Mouse (Mus musculus): ENCODE measurements around the gene Snx20.
"Not testable (repeated sequence)": the region's sequence is repeated elsewhere in the genome, so short reads cannot be mapped to it uniquely, and the experiment has no call there.

Snx20 gene

DNA sequence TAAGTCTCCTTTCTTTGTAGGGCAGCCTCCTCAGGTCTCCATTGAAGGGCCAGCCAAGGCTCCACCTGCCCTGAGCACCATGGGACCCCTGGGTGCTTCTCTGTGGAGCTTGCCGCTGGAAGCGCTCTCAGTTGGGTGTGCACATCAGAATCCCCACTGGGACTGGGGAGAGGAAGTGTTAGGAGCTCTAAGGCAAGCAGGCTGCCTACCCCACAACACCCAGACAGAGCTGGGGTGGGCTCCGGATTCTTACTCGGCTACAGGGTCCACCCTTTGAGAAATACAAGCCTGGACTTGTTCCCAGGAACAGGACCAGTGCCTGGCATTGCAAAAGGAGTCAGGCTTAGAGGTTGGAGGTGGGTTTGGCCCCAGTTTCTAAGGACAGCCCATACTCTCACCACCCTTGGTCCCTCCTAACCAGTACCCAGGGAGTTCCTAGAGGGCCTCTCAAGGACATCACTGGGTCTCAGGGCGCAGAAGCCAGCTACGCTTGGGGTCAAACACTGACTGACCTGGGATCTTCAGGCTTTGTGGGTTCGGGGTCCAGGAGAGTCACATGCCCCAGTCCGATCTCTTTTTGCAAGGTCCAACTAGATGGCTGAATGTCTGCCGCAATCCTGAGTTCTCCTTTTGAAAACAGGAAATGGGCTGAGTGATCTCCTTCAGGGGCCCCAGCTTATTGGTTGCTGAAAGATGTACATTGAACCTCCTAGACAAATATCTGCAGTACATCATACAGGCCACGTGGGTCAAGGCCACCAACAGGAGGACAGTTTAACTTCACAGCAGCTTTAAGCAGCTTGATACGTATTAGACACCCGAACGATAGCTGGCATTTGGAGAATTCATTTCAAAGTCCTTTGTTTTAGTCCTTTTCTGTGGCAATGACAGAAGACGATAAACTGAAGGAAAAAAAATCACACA, at the start of gene Snx20:
Snx20 (minus strand) TSS at position 655 of the 924 bp plus-strand sequence.
- DNase-seq = no peak

DNA sequence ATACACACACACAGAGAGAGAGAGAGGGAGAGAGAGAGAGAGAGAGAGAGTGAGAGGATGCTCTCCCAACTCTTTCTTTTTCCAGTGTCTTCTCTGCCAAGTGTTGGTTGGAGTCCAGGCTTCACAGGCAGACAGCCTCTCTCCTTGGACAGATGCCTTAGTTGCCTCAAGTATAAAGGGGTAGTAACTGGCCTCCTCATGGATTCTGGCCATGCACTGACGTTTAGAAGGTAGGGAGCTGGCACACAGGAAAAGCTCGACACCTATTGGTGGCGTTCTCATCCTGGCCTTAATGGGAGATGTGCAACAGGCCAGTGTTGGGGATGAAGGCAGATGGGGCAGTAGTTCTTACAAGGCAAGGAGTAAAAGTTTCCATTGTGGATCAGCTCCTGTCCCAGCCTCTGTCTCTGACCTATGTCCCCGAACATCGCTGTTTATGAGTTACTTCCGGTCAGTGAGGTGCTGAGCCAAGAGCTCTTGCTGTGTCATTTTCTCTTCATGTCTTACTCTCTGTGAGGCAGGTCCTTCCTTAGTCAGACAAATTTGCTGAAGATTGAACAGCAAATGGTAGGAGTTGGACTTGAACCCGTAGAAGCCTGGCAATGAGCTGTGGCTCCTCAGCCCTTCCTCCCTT, 47.8 kb upstream of the Snx20 start:
- no peak for DNase-seq

DNA sequence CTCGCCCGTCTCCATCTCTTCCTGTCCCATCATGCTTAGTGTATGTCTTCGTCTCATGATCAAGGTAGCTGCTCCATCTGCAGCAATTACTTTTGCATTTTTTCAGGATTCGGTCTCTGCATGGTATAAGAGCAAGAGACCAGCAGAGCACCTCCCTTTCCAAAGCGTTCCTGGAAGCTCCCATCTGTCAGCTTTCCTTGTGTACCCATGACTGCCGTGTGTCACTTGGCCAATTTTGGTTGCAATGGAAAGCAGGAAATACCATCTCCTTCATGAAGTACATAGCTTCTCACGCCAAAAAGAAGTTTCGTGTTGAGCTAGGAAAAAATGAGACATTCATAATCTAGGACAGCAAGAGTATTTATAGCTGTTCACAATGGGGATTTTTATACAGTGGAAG, 45.1 kb upstream of the Snx20 start:
- DNase-seq = no peak

DNA sequence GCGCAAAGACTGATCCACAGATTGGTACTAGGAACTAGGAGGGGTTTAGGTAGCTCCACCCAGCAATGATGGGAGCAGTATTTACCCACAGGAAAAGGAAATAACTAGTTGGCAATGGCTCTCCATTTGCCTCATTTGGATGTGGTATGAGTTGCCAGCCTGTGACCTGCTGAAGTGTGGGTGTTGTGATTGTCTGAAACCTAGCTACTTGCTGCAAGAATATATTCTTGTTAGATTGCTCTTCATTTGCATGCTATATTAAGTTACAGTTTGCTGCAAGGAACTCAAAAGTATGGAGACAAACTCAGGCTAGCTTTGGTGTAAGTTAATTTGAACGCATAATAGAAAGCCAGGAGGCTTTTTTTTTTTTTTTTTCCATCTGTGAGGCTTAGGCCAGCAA, 44.6 kb upstream of the Snx20 start:
- DNase-seq = no peak

DNA sequence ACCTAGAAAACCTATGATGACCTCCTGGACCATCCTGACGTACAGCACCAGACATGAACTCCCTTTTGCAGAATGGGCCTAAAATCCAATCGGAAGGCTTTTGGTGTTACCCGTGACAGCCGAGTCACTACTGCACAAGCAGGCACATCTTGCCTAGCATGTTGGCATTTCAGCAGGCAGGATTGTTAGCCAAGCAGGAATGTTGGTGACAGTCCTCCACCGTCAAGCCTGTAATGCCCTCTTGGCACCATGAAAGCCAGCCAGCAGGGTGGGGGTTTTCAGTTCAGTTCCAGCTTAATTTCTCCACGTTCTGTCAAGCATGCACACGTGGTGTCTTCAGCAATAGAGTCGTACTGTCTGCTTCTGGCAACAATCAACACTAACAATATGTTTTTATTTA, 41.1 kb upstream of the Snx20 start:
- no peak for DNase-seq

DNA sequence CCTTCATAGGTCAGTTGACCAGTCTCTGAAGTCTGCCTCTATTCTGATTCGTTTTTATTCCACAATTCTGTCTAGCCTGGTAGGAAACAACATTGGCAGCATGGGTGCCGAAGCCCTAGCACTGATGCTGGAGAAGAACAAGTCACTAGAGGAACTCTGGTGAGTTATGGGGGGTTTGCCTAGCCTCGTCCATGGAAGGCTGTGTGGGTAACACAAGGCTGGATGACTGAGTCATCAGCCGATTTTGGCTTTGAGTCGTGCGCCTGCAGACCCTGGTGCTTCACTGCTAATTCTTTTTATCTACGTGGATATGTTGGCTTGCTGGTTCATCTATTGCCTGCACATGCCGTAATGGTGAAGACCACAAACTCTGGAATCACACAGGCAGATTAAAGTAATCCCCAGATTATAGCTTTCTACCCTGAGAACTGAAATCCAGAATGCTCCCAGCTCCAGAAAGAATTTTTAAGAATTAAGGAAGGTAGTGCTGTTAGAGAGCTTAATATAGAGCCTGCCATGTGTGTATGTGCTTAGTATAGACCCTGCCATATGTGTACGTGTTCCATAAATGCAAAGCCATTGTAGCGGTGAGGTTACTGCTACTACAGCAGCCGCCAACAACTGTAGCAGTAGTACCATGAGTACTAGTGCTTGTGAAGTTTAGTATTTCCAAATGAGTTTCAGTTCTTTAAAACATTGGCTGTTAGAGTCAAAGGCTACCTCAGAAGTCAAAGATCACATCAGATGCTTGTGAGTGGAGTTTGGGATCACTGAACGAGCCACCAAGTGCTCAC, 39.6 kb upstream of the Snx20 start:
- no peak for DNase-seq

DNA sequence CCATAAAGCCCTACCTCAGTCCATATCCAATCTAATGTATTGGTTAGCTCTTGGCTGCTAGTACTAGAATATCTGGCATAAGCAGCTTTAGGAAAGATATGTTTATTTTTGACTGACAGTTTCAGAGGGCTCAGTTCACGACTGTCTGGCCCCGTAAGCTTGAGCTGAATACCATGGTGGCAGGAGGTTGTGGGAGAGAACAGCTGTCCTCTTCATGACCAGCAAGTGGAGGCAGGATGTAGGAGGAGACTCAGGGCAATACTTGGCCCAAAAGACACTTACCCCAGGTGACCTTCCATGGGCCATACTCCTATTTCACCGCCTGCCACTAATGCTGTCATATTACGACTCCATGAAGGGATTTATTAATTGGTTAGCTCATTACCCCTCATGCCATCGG, 37.9 kb upstream of the Snx20 start:
- no peak for DNase-seq

DNA sequence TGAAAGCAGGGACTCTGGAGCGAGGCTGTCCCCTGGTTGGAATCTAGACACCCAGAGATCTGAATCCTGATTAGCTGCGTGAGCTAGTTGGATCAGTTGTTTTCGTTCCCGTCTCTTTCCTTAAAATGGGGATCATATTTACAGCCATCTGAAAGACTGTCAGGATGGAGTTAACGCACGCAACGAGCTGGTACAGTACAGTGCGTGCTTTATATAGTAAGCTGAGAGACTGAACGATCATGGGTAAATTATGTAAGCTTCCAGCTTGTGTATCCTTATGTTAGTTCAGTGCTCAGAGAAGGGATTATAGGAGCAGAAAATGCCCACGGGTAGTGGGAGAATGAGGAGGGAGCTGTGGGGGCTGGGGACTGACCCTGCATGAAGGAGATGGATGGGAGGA, 35.6 kb upstream of the Snx20 start:
- DNase-seq = no peak

DNA sequence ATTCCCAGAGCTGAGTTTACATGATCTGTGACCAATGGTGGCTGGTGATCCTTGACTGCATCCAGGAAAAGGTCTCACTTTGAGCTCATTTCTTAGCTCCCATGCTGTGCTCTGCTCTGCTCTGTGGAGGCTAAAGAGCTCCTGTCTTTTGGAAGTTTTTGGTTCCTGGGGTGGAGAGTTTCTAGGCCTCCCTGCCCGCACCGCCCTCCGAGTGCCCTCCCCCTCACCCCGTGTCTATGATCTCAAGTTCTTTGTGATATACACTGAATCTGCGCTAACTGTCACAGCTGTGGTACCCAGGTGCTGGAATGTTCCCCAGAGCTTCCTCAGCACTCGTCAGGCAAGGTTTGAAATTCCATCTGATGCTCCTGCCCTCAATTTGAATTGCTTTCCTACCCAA, 34.9 kb upstream of the Snx20 start:
- DNase-seq = no peak

DNA sequence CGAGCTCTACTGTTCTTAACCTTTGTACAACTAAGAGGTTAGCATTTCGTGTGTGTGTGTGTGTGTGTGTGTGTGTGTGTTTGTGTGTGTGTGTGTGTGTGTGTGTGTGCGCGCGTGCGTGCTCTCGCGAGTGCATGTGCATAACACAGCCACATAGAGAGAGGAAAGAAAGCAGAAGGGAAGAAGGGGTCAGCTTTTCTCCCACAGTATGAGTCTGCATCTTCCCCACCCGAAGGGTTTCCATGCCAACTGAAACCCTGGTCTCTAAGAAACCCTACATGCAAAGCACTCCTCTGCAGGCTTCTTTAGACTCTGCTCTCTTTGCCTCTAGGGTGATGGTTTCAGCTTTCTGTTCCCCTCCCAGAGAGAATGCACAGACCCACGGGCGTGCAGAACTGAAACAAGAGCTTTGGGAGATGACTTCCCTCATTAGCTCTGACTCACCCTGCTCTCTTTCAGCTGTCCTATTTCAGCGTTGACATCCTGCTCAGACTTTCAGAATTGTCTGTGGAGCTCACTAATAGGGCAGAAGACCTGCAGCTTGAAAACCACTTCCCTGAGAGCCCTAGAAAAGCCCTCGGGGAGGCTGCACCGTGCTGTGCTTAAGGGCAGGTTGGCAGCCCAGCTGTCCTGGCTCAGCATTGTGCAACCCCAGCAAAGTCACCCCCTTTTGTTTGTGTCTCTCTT, 32.6 kb upstream of the Snx20 start:
- DNase-seq = peak in 1 of 2 experiments; percentile 23

DNA sequence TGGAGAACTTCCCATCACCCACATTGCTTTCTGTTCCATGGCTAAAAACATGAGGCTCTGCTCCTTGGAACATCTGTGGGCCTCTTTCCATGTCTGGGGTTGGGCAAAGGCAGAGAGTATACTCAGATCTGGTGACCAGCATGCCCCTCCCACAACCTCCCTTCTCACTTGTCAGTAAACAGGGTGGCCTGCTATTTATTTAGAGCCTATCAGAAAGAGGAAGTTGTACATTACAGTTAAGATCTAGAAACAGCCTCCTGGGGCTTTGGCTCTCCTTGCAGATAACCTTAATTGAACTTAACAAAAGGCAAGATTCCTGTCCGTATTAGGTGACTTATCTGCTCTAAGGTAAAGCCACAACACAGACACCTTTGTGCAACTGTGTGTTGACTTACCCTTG, 30.5 kb upstream of the Snx20 start:
- peak in 1 of 2 experiments; percentile 49 for DNase-seq

DNA sequence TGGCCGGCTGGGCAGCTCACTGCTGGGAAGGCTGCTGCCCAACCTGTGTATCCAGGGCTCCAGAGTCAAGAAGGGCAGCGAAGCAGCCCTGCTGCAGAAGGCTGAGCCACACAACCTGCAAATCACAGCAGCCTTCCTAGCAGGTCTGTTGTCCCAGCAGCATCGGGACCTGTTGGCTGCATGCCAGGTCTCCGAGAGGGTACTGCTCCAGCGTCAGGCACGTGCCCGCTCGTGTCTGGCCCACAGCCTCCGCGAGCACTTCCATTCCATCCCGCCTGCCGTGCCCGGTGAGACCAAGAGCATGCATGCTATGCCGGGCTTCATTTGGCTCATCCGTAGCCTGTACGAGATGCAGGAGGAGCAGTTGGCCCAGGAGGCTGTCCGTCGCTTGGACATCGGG, 29.0 kb upstream of the Snx20 start:
- peak; percentile 44 to 58 for DNase-seq

DNA sequence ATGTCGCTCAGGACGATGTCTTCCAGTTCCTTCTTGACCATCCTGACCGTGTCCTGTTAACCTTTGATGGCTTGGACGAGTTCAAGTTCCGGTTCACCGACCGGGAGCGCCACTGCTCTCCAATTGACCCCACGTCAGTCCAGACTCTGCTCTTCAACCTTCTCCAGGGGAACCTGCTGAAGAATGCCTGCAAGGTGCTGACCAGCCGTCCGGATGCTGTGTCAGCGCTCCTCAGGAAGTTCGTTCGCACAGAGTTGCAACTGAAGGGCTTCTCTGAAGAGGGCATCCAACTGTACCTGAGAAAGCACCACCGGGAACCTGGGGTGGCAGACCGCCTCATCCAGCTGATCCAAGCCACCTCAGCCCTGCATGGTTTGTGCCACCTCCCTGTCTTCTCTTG, 28.2 kb upstream of the Snx20 start:
- DNase-seq = peak; percentile 30 to 66

DNA sequence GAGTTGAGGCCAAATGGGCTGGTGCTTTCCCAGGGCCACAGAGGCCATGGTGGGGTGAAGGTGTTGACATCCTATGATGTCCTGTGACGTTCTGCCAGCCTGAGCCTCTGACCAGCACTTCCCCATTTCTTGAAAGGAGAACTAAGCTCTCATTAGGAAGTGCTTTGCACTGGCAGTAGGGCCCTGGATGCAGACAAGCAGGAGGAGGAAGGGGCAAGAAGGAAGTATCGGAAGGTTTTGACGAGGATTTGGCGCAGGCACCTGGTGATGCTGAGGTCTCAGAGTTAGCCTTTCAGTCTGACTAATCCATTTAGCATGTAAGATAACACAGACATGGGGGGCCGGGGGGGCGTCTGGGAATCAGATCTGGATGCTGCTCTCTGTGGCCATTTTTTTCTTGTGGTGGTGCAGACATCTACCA, 26.5 kb upstream of the Snx20 start:
- no peak for DNase-seq

DNA sequence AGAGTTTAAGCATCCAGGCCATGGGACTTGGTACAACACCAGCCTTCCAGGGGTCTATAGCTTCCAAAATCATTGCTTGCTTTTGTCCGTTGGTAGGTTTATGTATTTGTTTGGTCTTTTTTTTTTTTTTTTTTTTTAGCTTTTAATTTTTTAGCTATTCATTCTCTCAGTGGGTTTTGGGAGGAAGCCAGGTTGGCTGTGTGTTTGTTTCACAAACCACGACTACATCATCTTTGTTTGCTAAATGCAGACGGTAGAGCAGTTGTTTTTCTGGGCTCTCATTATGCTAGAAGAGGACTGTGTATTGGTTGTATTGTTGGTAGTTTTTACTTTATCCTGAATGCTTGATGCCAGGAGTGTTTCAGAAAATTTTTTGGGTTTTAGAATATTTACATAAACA, 23.9 kb upstream of the Snx20 start:
- DNase-seq = no peak

DNA sequence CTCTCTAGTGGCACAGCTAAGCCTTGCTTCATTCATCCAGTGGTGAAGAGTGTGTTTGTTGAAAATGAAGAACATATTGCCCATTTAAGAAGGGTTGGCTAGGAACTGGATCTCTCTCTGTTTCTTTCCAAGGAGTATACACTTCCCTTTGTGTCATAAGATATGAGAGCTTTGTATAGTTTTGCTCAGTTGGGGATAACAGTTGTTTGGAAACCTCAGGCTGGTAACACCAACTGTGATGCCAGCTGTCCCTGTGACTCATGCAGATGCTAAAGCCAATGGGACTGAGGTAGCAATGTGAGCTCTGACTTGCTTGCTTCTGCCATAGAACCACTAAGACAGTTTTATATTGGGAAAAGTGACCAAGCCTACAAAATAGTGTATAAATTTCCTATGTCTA, 19.4 kb upstream of the Snx20 start:
- no peak for DNase-seq

DNA sequence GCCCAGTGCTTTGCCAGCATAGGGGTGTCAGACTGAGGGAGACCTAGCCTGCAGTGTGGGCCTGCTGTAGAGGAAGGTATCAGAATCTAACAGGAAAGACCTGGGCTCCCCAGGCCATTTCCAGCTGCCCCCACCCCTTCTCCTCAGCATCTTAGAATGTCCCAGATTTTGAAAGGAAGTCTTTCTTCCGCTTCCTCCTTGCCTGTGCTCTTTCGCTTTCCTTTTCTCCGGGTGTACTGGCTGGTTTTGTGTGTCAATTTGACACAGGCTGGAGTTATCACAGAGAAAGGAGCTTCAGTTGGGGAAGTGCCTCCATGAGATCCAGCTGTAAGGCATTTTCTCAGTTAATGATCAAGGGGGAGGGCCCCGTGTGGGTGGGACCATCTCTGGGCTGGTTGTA, 15.2 kb upstream of the Snx20 start:
- DNase-seq = not testable (repeated sequence)

DNA sequence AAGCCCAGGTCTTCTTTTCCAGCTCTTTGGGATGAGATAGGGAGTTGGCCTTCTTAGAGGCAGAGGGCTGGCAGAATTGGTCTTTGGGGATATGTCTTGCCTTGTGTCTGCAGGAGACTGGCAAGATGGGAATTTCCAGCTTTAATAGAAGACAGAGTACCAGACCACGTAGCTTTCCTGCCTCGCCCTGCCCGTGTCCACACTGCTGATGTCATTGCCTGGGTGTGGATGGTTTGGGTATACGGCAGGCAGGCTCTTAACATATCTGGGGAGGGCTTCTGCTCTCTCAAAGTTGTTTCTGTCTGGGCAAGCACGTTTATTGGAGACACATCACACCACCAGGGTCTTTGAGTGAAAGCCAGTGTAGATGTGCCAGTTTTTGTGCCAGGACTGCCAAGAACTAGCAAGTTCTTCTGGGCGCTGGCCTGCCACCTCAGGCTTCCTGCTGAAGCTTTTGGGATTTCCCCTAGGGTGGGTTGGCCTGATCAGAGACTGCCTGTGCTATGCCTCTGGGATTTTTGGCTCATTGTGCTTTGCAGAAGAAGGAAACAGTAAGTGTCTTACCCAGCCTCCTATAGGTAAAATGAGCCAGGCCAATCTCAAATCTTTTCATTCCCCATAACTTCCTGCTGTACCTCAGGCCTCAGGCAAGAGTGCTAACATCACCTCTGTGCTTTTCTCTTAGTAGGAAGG, 14.2 kb upstream of the Snx20 start:
- no peak for DNase-seq

DNA sequence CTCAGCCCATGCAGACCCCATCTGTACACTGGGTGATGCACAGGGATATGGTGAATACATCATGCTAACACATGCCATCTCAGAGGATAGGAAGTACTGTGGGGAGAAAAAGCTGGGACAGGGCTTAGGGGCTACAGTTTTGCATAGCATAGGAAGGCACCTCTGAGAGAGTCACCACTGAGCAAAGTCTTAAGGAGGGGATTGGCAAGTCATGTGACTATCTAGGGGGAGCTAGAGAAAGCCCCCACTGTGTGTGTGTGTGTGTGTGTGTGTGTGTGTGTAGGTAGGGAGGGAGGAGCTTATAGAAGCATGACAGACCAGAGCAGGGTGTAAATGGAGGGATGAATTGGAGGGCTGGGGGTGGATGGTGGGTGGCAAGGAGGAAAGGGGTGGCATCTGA, 12.4 kb upstream of the Snx20 start:
- DNase-seq = no peak

DNA sequence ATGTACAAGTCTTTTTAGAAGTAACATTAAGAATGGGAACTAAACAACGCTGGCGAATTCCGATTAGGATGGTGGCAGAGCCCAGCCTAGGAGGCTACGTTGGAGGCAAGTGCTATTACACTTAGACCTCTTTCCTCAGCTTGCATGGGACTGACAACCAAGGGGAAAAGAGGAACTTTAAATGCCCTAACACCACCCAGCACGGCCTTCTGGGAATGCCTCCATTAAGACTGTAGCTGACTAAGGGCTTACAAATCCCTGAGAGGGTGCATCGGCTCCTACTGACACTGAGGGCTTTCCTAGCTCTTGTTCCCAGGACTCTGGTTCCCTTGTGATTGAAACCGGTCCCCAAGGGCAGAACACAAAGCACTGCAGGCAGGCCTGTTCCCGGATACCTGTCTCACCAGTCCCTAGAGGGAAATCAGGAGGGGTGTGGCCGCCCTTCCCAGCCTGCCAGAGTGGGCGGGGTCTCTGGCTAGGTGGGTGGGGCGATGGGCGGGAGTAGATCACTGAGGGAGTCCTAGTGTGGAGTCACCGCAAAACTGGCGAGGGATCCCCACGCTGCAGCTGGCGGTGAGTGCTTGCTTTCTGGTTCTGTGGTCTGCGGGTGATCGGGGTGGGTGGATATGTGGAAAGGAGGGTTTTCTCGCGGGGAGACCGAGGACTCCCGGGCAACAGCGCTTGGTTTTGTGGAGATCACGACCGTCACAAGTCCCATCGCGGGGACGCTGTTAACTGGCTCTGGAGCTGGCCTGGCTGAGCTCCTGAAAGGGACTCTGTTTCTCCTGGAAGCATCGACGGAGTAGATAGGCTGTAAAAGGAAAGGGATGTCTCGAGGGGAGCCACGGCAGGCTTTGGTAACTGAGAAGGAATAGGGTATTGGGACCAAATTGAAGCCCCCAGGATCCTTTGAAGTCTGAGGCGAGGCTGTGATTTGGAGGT, 11.2 kb upstream of the Snx20 start, which contains the start of gene Nod2:
Nod2 (plus strand) TSS at position 479 of the 942 bp plus-strand sequence.
- DNase-seq = peak; percentile 91 to 93
